Mouse (Mus musculus) G1E (cell line): ENCODE data around the gene Hsd3b5.

ENCODE experiments used
- CTCF ChIP-seq: IDR thresholded peaks from 2 replicates; pipeline ENCODE4 v1.5.1; 2012; ENCODE audit warnings: low read depth, low read length, inconsistent platforms, mixed read lengths
- GATA1 ChIP-seq: IDR thresholded peaks from 2 replicates; pipeline ENCODE4 v1.6.1; 2012; ENCODE audit warnings: borderline replicate concordance, low read length, inconsistent platforms, mixed read lengths
- TAL1 ChIP-seq: conservative IDR thresholded peaks from 2 replicates; pipeline ENCODE4 v1.6.1; 2012; ENCODE audit warnings: low read depth, low read length, inconsistent platforms, mixed read lengths

DNA sequence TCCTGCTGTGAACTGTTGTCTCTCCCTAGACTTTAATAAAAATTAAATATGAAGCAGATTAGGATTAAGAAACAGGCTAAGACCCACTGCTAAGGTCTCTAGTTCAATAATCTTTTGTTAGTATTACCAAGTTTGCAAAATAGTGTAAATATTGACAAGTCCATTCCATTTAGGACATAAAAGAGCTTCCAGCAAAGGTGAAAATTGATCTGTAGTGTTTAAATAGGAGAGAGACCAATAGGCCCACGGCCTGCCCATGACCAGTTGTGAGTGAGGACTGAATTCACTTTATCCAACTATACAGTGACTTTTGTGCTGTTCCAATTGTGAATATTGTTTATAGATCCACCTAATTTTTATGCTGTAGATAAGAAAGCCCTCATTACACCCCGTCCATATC, 42.3 kb downstream of the Hsd3b5 start:
- TF ChIP-seq CTCF (no peak), GATA1 (no peak), TAL1 (no peak)
